Mouse (Mus musculus) forebrain, embryonic 11.5 days (tissue): ENCODE results near the gene Itpr2. TPM values are rescaled to one million over a fixed set of nuclear protein-coding genes. Genes with fewer than 3 reads are reported as not detected.

Experiments
- ATAC-seq: fragments of 200-750 bp; cut with Nextera tagmentation; replicated peaks from 2 replicates; pipeline ENCODE4 v1.8.0; 2017; ENCODE audit warnings: moderate TSS enrichment; ENCODE audit not compliant: low FRiP score
- DNase-seq: peaks from one replicate; pipeline ENCODE4 v3.0.0-alpha.2; 2017; ENCODE audit warnings: low spot score
- H3K27ac ChIP-seq: fragments of 300-500 bp; sonication (generic); 2 replicates; pipeline ENCODE4 v1.5.1; 2014; ENCODE audit warnings: low read depth, low read length
- H3K27me3 ChIP-seq: fragments of 300-500 bp; sonication (generic); 2 replicates; pipeline ENCODE4 v1.6.1; 2014; ENCODE audit warnings: mild to moderate bottlenecking, low read length, mixed read lengths; ENCODE audit not compliant: control insufficient read depth, insufficient read depth
- H3K36me3 ChIP-seq: fragments of 300-500 bp; sonication (generic); 2 replicates; pipeline ENCODE4 v1.6.1; 2014; ENCODE audit warnings: mild to moderate bottlenecking, low read length, moderate library complexity, mixed read lengths; ENCODE audit not compliant: control insufficient read depth, insufficient read depth
- H3K4me1 ChIP-seq: fragments of 300-500 bp; sonication (generic); replicated peaks from 2 replicates; pipeline ENCODE4 v1.6.1; 2014; ENCODE audit warnings: low read length, mixed read lengths; ENCODE audit not compliant: control insufficient read depth, insufficient read depth
- H3K4me2 ChIP-seq: fragments of 300-500 bp; sonication (generic); 2 replicates; pipeline ENCODE4 v1.6.1; 2014; ENCODE audit warnings: low read depth, mild to moderate bottlenecking, low read length, moderate library complexity, mixed read lengths; ENCODE audit not compliant: severe bottlenecking
- H3K4me3 ChIP-seq: fragments of 300-500 bp; sonication (generic); 2 replicates; pipeline ENCODE4 v1.5.1; 2014; ENCODE audit warnings: low read depth, low read length
- H3K9ac ChIP-seq: fragments of 300-500 bp; sonication (generic); 2 replicates; pipeline ENCODE4 v1.6.1; 2014; ENCODE audit warnings: low read length
- H3K9me3 ChIP-seq: fragments of 300-500 bp; sonication (generic); 2 replicates; pipeline ENCODE4 v1.6.1; 2016; ENCODE audit warnings: low read length, mixed read lengths; ENCODE audit not compliant: control insufficient read depth
- WGBS: fragments of 180-500 bp; shearing (Covaris S2); extraction: QIAGEN DNeasy Blood & Tissue Kit; methylation state at CpG from one replicate; pipeline ENCODE4 v1.1.7; 2014; 5-methylcytosine and 5-hydroxymethylcytosine counted together
- polyA plus RNA-seq: library from polyadenylated mRNA; unstranded; fragments of >200 nt; fragmentation: Nextera tagmentation; extraction: Ambion mirVana; gene quantifications from 2 replicates; pipeline ENCODE4 v1.2.1, GENCODE M21; 2014

Itpr2 gene
- polyA plus RNA-seq, 1 experiment from 2014 or later: 5.3 TPM

- ATAC-seq (no peak), DNase-seq (no peak)
- H3K4me3 ChIP-seq: no peak overlapping the region
- WGBS: 82% methylated on average over 10 of the region's 10 CpGs
- no peak overlapping the region for H3K4me2 ChIP-seq
- no peak overlapping the region for H3K9ac ChIP-seq
- no peaks in the 10 kb centered on the region for H3K27me3 ChIP-seq
- no peaks in the 10 kb centered on the region for H3K9me3 ChIP-seq
- no peak overlapping the region for H3K27ac ChIP-seq
- H3K4me1 ChIP-seq: no peaks in the 10 kb centered on the region
- no peaks in the 10 kb centered on the region for H3K36me3 ChIP-seq
These were observed 212.2 kb downstream of the Itpr2 start for GRCm38 (mm10) chr6:146289801-146290200.

GRCm38 (mm10) chr6:146288266-146288665 lies 213.8 kb downstream of the Itpr2 start:
- H3K4me2 ChIP-seq: no peak overlapping the region
- H3K4me3 ChIP-seq: no peak overlapping the region
- no peaks in the 10 kb centered on the region for H3K9me3 ChIP-seq
- ATAC-seq: no peak
- H3K9ac ChIP-seq: no peak overlapping the region
- DNase-seq: no peak
- WGBS: 87% methylated on average over 5 of the region's 5 CpGs
- H3K27me3 ChIP-seq: no peaks in the 10 kb centered on the region
- H3K36me3 ChIP-seq: no peaks in the 10 kb centered on the region
- H3K27ac ChIP-seq: no peak overlapping the region
- H3K4me1 ChIP-seq: no peaks in the 10 kb centered on the region

- no peak overlapping the region for H3K4me3 ChIP-seq
- no peak for DNase-seq
- no peak overlapping the region for H3K9ac ChIP-seq
- no peaks in the 10 kb centered on the region for H3K36me3 ChIP-seq
- WGBS: 91% methylated on average over 11 of the region's 11 CpGs
- H3K27ac ChIP-seq: no peak overlapping the region
- no peaks in the 10 kb centered on the region for H3K4me1 ChIP-seq
- H3K27me3 ChIP-seq: no peaks in the 10 kb centered on the region
- ATAC-seq: no peak
- H3K9me3 ChIP-seq: no peaks in the 10 kb centered on the region
- no peak overlapping the region for H3K4me2 ChIP-seq
These were observed 217.0 kb downstream of the Itpr2 start for GRCm38 (mm10) chr6:146284921-146285565.

GRCm38 (mm10) chr6:146283981-146284380 lies 218.0 kb downstream of the Itpr2 start:
- Histone ChIP-seq H3K27me3 (no peaks in the 10 kb centered on the region), H3K4me1 (no peaks in the 10 kb centered on the region), H3K9ac (no peak overlapping the region), H3K4me3 (no peak overlapping the region), H3K9me3 (no peaks in the 10 kb centered on the region), H3K4me2 (no peak overlapping the region), H3K27ac (no peak overlapping the region), H3K36me3 (no peaks in the 10 kb centered on the region)
- no peak for ATAC-seq
- DNase-seq: no peak
- 87% methylated on average over 7 of the region's 7 CpGs for WGBS

- ATAC-seq (no peak), DNase-seq (peak; percentile 32)
- H3K36me3 ChIP-seq: no peaks in the 10 kb centered on the region
- 91% methylated on average over 7 of the region's 7 CpGs for WGBS
- H3K9me3 ChIP-seq: no peaks in the 10 kb centered on the region
- H3K27ac ChIP-seq: no peak overlapping the region
- H3K9ac ChIP-seq: no peak overlapping the region
- no peak overlapping the region for H3K4me3 ChIP-seq
- H3K27me3 ChIP-seq: no peaks in the 10 kb centered on the region
- H3K4me1 ChIP-seq: no peaks in the 10 kb centered on the region
- H3K4me2 ChIP-seq: no peak overlapping the region
These were observed 219.9 kb downstream of the Itpr2 start for GRCm38 (mm10) chr6:146282061-146282659.

GRCm38 (mm10) chr6:146281176-146281899 lies 220.7 kb downstream of the Itpr2 start:
- no peak for ATAC-seq
- Histone ChIP-seq H3K36me3 (no peaks in the 10 kb centered on the region), H3K4me2 (no peak overlapping the region), H3K4me1 (no peaks in the 10 kb centered on the region), H3K27me3 (no peaks in the 10 kb centered on the region), H3K9ac (no peak overlapping the region), H3K27ac (no peak overlapping the region), H3K4me3 (no peak overlapping the region), H3K9me3 (no peaks in the 10 kb centered on the region)
- WGBS: 94% methylated on average over 24 of the region's 24 CpGs
- no peak for DNase-seq

GRCm38 (mm10) chr6:146273256-146273655 lies 228.8 kb downstream of the Itpr2 start:
- no peak for DNase-seq

GRCm38 (mm10) chr6:146272253-146273036 lies 229.6 kb downstream of the Itpr2 start:
- DNase-seq: no peak
- WGBS: 75% methylated on average over 5 of the region's 5 CpGs
- Histone ChIP-seq H3K4me1 (no peaks in the 10 kb centered on the region), H3K4me3 (no peak overlapping the region), H3K9me3 (no peaks in the 10 kb centered on the region), H3K27ac (no peak overlapping the region), H3K27me3 (no peaks in the 10 kb centered on the region), H3K36me3 (no peaks in the 10 kb centered on the region), H3K4me2 (no peak overlapping the region), H3K9ac (no peak overlapping the region)
- 0 out of 2 replicates have a peak, but pooled peaks have one; percentile 46 for ATAC-seq

More at GRCm38 (mm10) chr6:146273256-146273655, 228.8 kb downstream of the Itpr2 start:
- Histone ChIP-seq H3K9ac (no peak overlapping the region), H3K27ac (no peak overlapping the region), H3K9me3 (no peaks in the 10 kb centered on the region), H3K4me2 (no peak overlapping the region), H3K4me3 (no peak overlapping the region), H3K27me3 (no peaks in the 10 kb centered on the region), H3K36me3 (no peaks in the 10 kb centered on the region), H3K4me1 (no peaks in the 10 kb centered on the region)
- WGBS: 91% methylated on average over 5 of the region's 5 CpGs
- ATAC-seq: no peak
